Mouse (Mus musculus) C2C12 (cell line): ENCODE measurements around the gene Naa15. TPM values are rescaled to one million over a fixed set of nuclear protein-coding genes. Genes with fewer than 3 reads are reported as not detected.

Experiments used
- H3K27me3 ChIP-seq: one replicate; pipeline ENCODE4 v1.6.1; 2011; ENCODE audit not compliant: control insufficient read depth, insufficient read depth, insufficient read length
- H3K36me3 ChIP-seq: one replicate; pipeline ENCODE4 v1.6.1; 2011; ENCODE audit not compliant: control insufficient read depth, insufficient read depth
- H3K4me3 ChIP-seq: one replicate; pipeline ENCODE4 v1.5.1; 2011; ENCODE audit warnings: mild to moderate bottlenecking, control low read depth; ENCODE audit not compliant: poor library complexity, insufficient read depth, severe bottlenecking
- H3K79me2 ChIP-seq: one replicate; pipeline ENCODE4 v1.6.1; 2011; ENCODE audit not compliant: control insufficient read depth, insufficient read depth
- H3K79me3 ChIP-seq: one replicate; pipeline ENCODE4 v1.6.1; 2011; ENCODE audit warnings: low read depth, control low read depth
- H3ac ChIP-seq: one replicate; pipeline ENCODE3; 2011; ENCODE audit warnings: low read depth; ENCODE audit not compliant: control insufficient read depth, insufficient read length
- CEBPB ChIP-seq: IDR thresholded peaks from one replicate; pipeline ENCODE4 v1.6.1; 2011; ENCODE audit warnings: low read depth, mild to moderate bottlenecking, control low read depth, moderate library complexity
- CTCF ChIP-seq: IDR thresholded peaks from one replicate; pipeline ENCODE4 v1.5.1; 2011; ENCODE audit not compliant: control insufficient read depth, insufficient read depth, insufficient read length
- FOSL1 ChIP-seq: IDR thresholded peaks from one replicate; pipeline ENCODE4 v1.8.0; 2011; ENCODE audit warnings: mild to moderate bottlenecking, low read length; ENCODE audit not compliant: poor library complexity, insufficient read depth, severe bottlenecking
- MAX ChIP-seq: IDR thresholded peaks from one replicate; pipeline ENCODE4 v1.6.1; 2011; ENCODE audit warnings: mild to moderate bottlenecking, control low read depth
- MYOD1 ChIP-seq: IDR thresholded peaks from one replicate; pipeline ENCODE4 v1.6.1; 2011; ENCODE audit warnings: low read depth; ENCODE audit not compliant: control insufficient read depth, insufficient read length
- MYOG ChIP-seq: IDR thresholded peaks from one replicate; pipeline ENCODE4 v1.6.1; 2011; ENCODE audit not compliant: control insufficient read depth, insufficient read length; ENCODE audit errors: extremely low read depth
- USF1 ChIP-seq: IDR thresholded peaks from one replicate; pipeline ENCODE4 v1.6.1; 2011; ENCODE audit warnings: low read depth, mild to moderate bottlenecking, control low read depth, moderate library complexity
- long read RNA-seq, 2 experiments: library from polyadenylated mRNA; unstranded; transcript quantifications; one replicate each; pipeline ENCODE4 v2.0.0; 2019 to 2020
- polyA plus RNA-seq: library from polyadenylated mRNA; unstranded; fragments of >200 nt; fragmentation: generic; extraction: Trizol; gene quantifications from one replicate; pipeline ENCODE4 v1.2.1, GENCODE M21; 2012; ENCODE audit warnings: missing spikeins

Gene Naa15
- polyA plus RNA-seq: 13.3 TPM
- long read RNA-seq, experiment 1, full-length matches to known transcripts: 6 of 25 reads
- long read RNA-seq, experiment 1, partial matches to known transcripts: 18 of 25 reads
- long read RNA-seq, experiment 1, other reads (novel, unspliced or antisense): 1 of 25 reads
- long read RNA-seq, experiment 2, full-length matches to known transcripts: 114 of 366 reads
- long read RNA-seq, experiment 2, partial matches to known transcripts: 223 of 366 reads
- long read RNA-seq, experiment 2, other reads (novel, unspliced or antisense): 29 of 366 reads

DNA sequence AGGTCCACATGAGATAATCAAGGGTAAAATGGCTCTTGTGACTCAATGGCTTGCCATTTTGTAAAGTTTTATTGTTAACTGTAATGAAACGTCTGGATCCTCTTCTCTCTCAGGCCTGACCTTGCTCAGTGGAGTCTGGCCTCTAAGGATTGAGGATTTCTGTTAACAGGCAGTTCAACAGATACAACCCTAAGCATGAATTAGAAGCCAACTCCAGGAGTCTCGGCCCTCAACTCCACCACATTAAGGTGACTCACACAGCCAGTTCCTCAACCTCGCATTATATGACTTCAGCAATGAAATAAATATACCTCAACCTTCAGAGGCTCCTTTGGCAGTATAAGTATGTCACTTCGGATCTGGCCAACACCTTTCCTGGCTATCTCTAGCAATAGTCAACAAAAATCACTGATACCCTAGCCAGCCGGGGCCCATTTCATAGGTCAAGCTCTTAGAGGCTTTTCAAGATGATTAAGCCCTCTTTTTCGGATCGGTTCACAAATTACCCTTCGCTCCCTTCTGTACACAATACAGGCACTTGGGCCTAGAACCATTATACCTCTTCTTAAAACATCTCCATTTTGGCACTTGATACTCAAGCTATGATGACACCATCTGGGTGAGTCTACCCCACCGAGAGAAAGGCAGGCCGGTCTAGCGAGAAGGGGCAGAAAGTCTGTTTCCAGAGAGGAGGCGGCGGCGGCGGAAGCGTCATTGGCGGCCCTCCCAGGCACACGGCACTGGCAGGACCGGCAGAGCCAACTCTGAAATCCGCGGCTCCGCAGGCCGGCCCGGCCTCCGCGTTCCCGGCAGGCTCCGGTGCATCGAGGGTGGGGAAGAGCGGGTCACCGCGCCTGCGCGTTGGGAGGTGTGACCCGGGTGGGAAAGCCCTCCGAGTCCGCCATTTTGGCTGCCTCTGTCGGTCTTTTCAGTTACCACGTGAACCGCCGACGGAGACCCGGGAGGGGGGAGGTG lies at the start of gene Naa15:
Naa15 (plus strand) TSS at position 51 of the 975 bp plus-strand sequence.
- peaks cover 51% of the 10 kb centered on the region for H3K79me3 ChIP-seq
- peaks cover 28% of the 10 kb centered on the region for H3K36me3 ChIP-seq
- peak within 1 kb of the TSS; percentile 93 for H3K4me3 ChIP-seq
- TF ChIP-seq MYOG (no peak), MAX (peak; percentile 16)
- peak within 1 kb of the TSS; percentile 96 for H3ac ChIP-seq
- no peaks in the 10 kb centered on the region for H3K27me3 ChIP-seq
- peaks cover 62% of the 10 kb centered on the region for H3K79me2 ChIP-seq

DNA sequence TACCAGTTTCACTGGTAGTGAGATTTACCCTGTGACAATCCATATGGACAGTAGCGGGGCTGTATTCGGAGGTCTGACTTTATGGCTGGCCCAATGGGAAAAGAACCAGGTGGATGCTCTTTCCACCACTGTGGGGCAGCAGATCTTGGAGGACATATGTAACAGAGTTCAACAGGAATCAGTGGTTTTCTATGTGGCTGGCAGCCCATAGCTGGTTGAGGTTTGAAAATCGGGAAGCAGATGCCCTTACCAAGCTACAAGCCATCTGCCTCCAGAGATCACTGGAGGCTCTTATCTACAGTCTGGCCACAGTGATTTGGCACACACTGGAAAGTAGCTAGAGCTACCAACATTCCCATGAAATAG lies 49.4 kb upstream of the Naa15 start:
- Histone ChIP-seq H3K4me3 (no peak overlapping the region), H3K36me3 (no peaks in the 10 kb centered on the region)

DNA sequence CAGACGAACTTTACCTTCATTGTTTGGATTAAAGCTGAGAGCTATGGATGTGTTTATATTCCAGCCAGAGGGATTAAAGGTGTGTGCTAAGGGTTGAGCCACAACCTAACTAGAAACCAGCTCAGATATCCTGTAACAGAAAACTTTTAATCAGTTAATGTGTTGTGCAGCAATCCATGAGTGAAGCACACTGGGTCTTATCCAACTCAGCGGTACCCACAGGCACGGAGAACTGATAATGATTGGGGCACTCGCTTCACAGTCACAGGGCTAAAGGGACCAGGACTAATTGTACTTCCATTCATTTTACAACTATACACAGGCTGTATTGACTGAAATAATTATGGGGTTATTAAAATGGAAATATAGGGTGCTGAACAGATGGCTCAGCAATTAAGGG lies 48.0 kb upstream of the Naa15 start:
- Histone ChIP-seq H3K79me2 (no peaks in the 10 kb centered on the region), H3K79me3 (no peaks in the 10 kb centered on the region), H3K27me3 (no peaks in the 10 kb centered on the region), H3K4me3 (no peak overlapping the region), H3ac (no peak overlapping the region), H3K36me3 (no peaks in the 10 kb centered on the region)
- no peak for TF ChIP-seq FOSL1

More for the DNA sequence above, 49.4 kb upstream of the Naa15 start:
- no peaks in the 10 kb centered on the region for H3K27me3 ChIP-seq
- no peaks in the 10 kb centered on the region for H3K79me2 ChIP-seq
- TF ChIP-seq FOSL1: no peak
- TF ChIP-seq CEBPB: no peak
- H3ac ChIP-seq: no peak overlapping the region
- H3K79me3 ChIP-seq: no peaks in the 10 kb centered on the region

DNA sequence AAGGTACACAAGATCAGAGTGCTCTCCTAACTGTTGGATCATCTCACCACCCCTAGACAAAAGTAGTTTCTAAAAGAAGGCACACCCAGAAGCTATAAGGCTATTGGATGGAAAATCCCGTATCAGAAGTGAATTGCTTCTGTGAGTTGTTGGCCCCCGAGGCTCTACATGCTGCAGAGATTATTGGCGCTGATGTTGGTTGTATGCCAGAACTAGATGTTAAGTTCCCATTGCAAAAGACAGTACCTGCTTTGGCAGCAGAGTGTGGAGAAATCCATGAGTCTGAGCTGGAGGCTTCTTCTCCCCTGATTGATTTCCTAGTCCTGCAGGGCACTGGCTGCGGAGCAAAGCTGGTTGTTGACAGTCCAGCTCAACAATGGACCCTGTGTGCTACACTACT lies 46.9 kb upstream of the Naa15 start:
- TF ChIP-seq USF1 (no peak), MYOG (no peak), MYOD1 (no peak), CTCF (no peak), CEBPB (no peak), MAX (no peak), FOSL1 (no peak)
- Histone ChIP-seq H3ac (no peak overlapping the region), H3K27me3 (no peaks in the 10 kb centered on the region), H3K36me3 (no peaks in the 10 kb centered on the region), H3K79me3 (no peaks in the 10 kb centered on the region), H3K79me2 (no peaks in the 10 kb centered on the region), H3K4me3 (no peak overlapping the region)

DNA sequence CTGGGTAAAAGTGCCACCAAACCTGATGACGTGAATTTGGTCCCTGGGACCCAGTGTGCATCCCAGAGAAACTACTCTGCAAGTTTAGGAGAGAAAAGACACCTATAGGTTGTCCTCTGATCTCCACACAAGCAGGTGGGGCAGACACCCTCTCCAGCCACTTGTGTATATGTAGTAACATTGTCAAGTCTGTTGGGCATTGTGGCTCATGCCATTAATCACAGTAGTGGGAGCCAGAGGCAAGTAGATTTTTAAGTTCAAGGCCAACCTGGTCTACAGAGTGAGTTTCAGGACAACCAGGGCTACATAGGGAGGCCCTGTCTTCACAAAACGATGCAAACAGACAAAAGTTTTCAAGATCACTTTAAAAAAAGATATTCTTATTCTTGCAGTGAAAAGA lies 43.1 kb upstream of the Naa15 start:
- Histone ChIP-seq H3K4me3 (no peak overlapping the region), H3K27me3 (no peaks in the 10 kb centered on the region), H3K79me3 (no peaks in the 10 kb centered on the region), H3K79me2 (no peaks in the 10 kb centered on the region), H3K36me3 (no peaks in the 10 kb centered on the region), H3ac (no peak overlapping the region)
- no peak for TF ChIP-seq CEBPB
- no peak for TF ChIP-seq MYOD1
- no peak for TF ChIP-seq MYOG
- TF ChIP-seq MAX: no peak
- no peak for TF ChIP-seq USF1
- no peak for TF ChIP-seq FOSL1
- no peak for TF ChIP-seq CTCF

DNA sequence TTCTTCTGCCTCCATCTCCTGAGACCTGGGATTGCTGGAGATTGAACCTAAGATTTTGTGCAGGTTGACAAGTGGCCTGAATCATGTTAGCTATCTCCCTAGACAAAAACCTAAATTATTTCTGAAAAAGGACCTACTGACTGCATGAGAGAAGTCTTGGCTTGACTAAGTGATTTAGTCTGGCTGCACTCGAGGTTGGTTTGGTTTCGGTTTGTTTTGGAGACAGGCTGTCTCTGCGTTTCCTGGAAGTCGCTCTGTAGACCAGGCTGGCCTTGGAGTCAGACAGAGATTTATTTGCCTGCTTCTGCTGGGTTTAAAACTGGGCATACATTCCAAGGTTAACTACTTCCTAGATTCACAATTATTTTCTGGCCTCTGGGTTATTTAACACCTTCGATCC lies 42.1 kb upstream of the Naa15 start:
- no peaks in the 10 kb centered on the region for H3K36me3 ChIP-seq
- no peaks in the 10 kb centered on the region for H3K79me3 ChIP-seq
- no peaks in the 10 kb centered on the region for H3K27me3 ChIP-seq
- H3K4me3 ChIP-seq: no peak overlapping the region
- H3ac ChIP-seq: no peak overlapping the region
- H3K79me2 ChIP-seq: no peaks in the 10 kb centered on the region
- no peak for TF ChIP-seq CTCF
- TF ChIP-seq USF1: no peak
- no peak for TF ChIP-seq MYOG
- TF ChIP-seq MAX: no peak
- no peak for TF ChIP-seq CEBPB
- TF ChIP-seq MYOD1: no peak
- TF ChIP-seq FOSL1: no peak
